ENCODE assay signal across 39 mouse cellular contexts in the genomic region with DNA sequence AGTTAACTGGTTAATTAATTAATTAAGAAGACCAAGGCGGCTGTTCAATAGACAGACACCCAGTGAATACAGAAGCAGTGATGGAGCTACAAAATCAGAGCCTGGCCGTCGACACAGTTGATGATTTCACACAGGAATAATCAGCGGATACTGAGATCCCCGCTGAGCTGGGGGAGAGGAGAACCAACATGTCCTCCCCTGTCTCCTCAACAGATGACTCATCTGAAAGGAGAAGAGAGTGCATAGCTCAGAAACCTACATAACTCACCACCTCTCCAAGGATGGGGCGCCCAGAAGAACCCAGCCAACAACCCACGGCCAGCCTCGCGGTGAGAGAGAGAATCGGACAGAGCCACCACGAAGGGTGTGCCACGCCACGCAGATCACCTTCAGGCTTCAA. TPM values are rescaled to one million over a fixed set of nuclear protein-coding genes. Genes with fewer than 3 reads are reported as not detected.
"Had no signal": no experiment of that assay in that cellular context is flagged by ENCODE, and none has a peak within 500 bp of the region (broad histone marks: within the 10 kb centered on the region; RNA-seq: fewer than 3 reads in every experiment).

No protein-coding gene starts in this region.

- H3K36me3 ChIP-seq: heart, embryonic 13.5 days; heart, embryonic 15.5 days; hindbrain, embryonic 13.5 days; hindbrain, embryonic 15.5 days; limb, embryonic 13.5 days; limb, embryonic 15.5 days had no signal

- ATAC-seq: hindbrain, postnatal 0 days; intestine, postnatal 0 days; liver, embryonic 12.5 days had no signal

- H3K9me3 ChIP-seq: heart, embryonic 13.5 days; heart, embryonic 15.5 days; hindbrain, embryonic 13.5 days; hindbrain, embryonic 15.5 days; limb, embryonic 13.5 days; limb, embryonic 15.5 days; liver, embryonic 12.5 days had no signal

- H3K4me3 ChIP-seq: heart, adult 2 months; heart, embryonic 13.5 days; heart, embryonic 15.5 days; hindbrain, embryonic 13.5 days; hindbrain, embryonic 15.5 days; layer of hippocampus, adult 2 months; left cerebral cortex, adult 2 months; limb, embryonic 13.5 days; limb, embryonic 15.5 days; liver, embryonic 12.5 days had no signal

- DNase-seq: gastrocnemius, postnatal 14 days; gastrocnemius, postnatal 36 days; heart, adult 11 months; heart, adult 2 months; heart, postnatal 14 days; heart, postnatal 36 days; kidney, adult 18-20 months; kidney, adult 8-10 months; kidney, postnatal 10 days; kidney, postnatal 25 days; kidney, postnatal 4 days; left cerebral cortex, postnatal 4 days had no signal

- H3K9ac ChIP-seq: heart, embryonic 13.5 days; heart, embryonic 15.5 days; hindbrain, embryonic 13.5 days; hindbrain, embryonic 15.5 days; limb, embryonic 13.5 days; limb, embryonic 15.5 days; liver, embryonic 12.5 days; liver, embryonic 14.5 days had no signal

- H3K27ac ChIP-seq: heart, adult 2 months; heart, embryonic 13.5 days; heart, embryonic 15.5 days; hindbrain, embryonic 13.5 days; hindbrain, embryonic 15.5 days; hindbrain, postnatal 0 days; layer of hippocampus, adult 2 months; left cerebral cortex, adult 2 months; limb, embryonic 13.5 days; limb, embryonic 15.5 days; liver, embryonic 12.5 days; liver, embryonic 14.5 days had no signal

RNA-seq across cellular contexts. Expression of gene Tex33, which starts 24.7 kb away (rescaled TPM):
- total RNA-seq: gastrocnemius, adult 18-20 months; gastrocnemius, adult 8-10 months; gastrocnemius, postnatal 14 days; gastrocnemius, postnatal 36 days; heart, adult 2 months; heart, postnatal 14 days; heart, postnatal 36 days; hematopoietic stem cell, adult 5-6 weeks; hindbrain, postnatal 0 days; layer of hippocampus, adult 2 months; layer of hippocampus, postnatal 25 days; left cerebral cortex, adult 2 months; left cerebral cortex, postnatal 25 days; left cerebral cortex, postnatal 4 days; liver, adult 2 months had no signal
- polyA plus RNA-seq: heart, embryonic 11.5 days; heart, embryonic 13.5 days; heart, embryonic 15.5 days; heart, postnatal 0 days; hindbrain, embryonic 11.5 days; hindbrain, embryonic 13.5 days; hindbrain, embryonic 15.5 days; hindbrain, postnatal 0 days; intestine, embryonic 14.5 days; intestine, postnatal 0 days; kidney, embryonic 14.5 days; kidney, embryonic 16.5 days; limb, embryonic 11.5 days; limb, embryonic 13.5 days; limb, embryonic 15.5 days; liver, adult 2 months; liver, embryonic 12.5 days had no signal

RNA-seq across cellular contexts. Expression of gene Tmprss6, which starts 48.0 kb away (rescaled TPM):
- total RNA-seq: gastrocnemius, postnatal 14 days; gastrocnemius, postnatal 36 days; heart, adult 2 months; heart, postnatal 14 days; heart, postnatal 36 days; hematopoietic stem cell, adult 5-6 weeks; layer of hippocampus, postnatal 10 days; left cerebral cortex, postnatal 10 days; left cerebral cortex, postnatal 4 days had no signal
- polyA plus RNA-seq: heart, adult 2 months had no signal
